Mouse (Mus musculus): ENCODE measurements around the gene Top2b.

The Top2b gene

DNA sequence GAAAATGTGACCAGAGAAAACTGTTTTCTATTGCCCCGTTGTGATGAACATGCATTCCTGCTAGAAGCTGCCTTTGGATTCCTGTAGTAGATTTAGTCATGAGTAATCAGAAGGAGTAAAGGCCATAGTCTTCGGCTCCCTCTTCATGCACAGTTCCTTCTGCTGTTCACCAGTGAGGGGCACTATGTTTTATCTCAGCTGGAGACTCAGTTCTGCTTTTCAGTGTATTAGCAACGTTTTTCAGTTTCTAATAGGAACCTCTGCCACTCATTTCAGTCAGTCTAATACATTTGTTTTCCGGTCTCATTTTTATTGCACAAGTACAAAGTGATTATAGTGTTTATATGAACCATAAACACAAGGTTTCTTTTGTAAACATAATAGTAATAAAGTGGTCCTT is 62.6 kb downstream of the Top2b start:
- no peak for DNase-seq

DNA sequence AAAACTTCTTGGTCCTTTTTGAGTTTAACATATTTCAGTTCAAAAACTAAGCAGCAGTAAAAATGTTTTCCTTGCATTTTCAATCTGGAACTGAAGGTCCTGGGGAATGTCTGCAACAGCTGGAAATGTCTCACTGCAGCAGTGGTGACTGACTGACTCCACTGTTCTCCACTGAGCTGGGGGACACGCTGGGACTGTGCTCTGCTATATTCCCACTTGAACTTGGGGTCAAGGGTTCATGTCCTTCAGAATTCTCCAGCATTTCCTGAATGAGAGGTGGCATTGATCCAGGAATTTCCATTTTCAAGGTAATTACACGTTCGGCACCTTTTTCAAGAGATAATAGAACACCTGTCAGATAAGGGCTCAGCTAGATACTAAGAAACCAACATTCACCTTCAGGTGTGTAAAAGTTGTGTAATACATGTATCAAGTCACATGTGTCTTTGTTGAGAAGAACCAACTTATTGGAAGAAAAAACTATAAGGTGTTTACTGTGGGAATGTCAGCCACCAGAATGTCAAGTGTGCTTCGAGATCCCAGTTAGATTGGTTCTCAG is 67.0 kb downstream of the Top2b start:
- DNase-seq, result no peak

DNA sequence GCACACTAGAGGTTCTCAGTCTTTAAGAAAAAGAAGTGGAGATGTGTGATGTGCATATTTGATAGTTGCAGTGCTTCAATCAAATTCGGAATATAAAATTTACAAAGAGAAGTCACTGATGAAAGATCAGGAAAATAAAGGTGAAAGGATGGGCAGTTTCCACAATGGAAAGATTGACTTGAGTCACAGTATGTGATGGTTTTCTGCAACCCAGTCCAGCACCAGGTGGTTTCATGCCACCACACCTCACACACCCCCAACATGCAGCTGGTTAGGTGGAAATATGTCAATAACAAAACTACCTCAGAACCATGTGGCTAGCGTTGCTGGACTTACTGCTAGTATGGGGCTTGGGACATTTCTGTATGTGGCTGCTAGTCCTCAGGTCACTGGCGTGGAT is 67.6 kb downstream of the Top2b start:
- no peak for DNase-seq

DNA sequence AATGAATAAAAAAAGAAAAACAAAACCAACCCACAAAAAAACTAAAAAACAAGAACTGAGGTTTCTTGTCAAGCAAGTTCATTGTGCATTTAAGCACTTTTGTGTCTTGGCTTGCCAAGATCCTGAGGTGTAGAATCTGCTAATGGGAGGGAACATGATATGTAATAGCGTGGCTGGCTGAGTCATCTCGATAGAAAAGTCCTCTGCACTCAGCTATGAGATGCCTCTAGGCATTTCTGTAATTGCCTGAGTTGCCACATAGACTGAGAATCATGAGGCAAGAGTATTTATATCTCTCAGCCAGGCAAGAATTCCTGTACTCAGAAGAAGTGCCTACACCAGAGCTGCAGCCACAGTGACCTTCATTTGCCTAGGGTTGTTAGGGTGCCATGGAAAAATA is 68.2 kb downstream of the Top2b start:
- no peak for DNase-seq

DNA sequence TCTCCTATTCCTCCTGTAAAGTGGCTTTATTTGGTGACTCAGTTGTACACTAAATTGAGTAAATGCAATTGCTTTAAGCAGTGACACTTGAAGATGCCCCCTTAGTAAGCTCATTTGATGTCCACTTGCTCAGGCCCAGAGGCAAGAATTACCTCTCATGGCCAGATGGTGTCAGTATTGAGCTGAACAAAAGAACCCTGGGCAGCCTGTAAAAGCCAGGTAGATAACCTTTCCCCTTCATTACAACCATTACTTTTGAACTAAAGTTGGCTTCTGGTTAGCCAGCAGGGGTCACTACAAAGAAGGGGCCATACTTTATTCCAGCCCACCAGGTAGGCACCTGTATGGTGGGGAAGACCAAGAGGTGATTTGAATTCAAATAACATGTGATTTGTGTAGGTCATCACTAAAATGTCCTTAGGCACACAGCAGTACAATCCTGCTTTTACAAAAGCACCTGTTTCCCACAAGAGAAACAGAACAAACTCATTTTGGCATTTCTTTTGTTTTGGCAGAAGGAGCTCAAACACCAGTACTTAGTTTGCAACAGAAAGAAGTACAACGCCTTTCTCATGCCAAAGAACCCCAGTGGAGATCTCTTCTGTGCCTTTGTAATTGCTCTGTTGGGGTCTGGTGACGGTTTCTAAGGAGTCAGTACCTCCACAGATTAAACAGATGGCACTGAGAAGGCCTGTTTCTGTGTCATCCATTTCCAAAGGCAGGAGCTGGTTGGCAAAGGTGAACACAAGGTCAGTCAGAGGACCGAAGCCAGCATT is 69.6 kb downstream of the Top2b start:
- DNase-seq, result peak; percentile 70

DNA sequence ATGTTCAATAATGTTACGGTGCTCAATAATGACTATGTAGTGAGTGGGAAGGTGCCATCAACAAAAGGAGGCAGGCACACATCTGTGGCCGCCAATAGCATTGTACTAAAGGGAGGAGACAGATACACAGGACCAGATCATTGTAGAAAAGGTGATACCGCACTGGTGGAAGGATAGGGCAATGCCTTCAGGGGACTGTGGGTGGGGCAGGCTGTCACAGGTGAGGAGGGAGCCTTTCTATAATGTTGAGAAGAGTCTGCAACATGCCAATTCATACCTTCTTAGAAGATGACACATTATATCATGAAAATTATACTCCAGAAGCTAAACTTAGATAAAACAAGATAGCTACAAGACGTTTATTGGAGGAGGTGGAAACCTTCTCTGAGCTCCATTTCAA is 72.4 kb downstream of the Top2b start:
- DNase-seq, result no peak

DNA sequence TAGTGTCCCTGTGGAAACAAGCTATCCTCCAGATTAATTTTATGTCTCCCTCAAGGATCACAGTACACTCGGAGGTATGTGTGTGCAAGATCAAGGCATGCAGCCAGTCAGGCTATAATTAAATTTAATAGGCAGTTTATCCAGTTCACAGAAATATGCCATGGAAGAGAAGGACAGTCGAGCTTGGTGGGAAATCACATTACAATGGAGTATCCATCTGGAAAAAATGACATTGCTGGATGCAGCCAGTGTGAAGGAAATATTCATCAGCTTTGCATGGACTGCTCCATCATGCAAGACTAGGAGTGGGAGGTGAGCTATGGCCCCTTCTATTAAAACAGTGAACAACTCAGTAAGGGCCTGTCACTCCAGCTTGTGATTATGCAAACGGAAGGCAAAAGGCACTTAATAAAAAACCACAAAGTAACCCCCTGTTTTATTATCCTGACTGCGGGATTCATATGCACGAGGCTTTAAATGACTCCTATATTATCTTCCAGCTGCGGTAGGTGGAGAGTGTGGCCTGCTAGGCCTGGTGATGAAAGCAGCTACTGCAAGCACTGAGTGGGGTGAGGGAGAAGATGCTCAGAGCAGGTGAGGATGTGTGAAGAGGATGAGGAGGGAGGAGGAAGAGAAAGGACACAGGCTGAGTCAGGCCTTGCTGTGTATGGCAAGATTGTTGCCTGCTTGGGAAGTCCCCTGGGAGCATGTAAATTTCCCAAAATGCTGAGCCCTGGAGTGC is 74.6 kb downstream of the Top2b start:
- no peak for DNase-seq

DNA sequence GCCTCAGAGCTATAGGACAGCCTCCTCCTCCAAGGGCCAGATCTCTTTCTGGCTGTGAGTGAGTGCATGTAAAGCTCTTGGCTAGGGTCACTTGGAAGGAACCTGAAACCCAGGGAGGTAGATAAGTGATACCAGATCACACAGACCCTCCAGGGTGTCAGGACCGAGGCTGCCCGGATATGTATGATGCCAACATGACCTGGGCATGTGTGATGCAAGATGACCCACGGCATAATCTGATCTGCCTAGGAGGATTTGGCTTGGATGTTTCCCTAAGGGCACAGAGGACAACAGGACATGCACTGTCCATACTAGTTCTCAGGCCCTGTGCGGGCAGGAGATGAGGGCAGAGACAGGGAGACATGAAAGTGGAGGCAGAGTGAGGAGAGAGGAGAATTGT is 79.9 kb downstream of the Top2b start:
- DNase-seq, result no peak

DNA sequence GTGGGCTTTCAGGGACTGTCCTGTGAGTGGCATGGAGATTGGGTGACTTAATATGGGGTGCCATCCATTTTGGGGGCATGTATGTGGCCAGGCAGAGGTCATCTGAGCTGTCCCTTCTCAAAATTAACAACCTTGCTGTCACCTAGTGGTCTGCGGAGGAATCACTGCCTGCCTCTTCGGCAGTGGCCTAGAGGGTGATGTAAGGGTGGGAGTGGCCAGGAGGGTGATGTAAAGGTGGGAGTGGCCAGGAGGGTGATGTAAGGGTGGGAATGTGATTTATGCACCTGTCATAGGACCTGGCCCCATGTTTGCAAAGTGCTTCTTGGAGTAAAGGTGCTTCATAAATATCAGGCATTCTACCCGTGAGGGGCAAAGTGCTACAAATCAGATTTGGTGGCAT is 82.6 kb downstream of the Top2b start:
- no peak for DNase-seq

DNA sequence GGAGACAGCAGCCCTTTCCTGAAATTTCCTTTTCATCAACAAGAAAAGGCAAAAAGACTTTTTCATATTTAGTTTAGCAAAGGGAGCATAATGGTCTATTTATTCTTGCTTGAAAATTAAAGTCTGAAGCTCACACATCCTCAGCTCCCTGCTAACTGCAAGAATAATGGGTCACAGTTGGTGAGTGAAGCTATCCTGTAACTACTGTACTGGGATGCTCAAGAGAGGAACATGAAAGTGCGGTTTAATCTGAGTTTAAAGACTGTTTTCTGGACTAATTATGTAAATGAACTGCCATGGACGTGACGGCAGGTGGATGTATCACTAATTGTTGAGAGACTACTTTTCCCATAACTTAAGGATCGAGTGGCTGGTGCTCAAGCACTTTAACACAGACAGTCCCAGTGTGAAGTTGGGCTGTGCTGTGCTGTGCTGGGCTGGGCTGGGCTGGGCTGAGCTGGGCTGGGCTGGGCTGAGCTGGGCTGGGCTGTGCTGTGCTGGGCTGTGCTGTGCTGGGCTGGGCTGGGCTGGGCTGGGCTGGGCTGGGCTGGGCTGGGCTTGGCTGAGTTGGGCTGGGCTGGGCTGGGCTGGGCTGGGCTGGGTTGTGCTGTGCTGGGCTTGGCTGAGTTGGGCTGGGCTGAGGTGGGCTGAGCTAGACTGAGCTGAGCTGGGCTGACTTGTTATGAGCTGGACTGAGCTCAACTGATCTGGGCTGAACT is 83.4 kb downstream of the Top2b start:
- DNase-seq, result no peak

DNA sequence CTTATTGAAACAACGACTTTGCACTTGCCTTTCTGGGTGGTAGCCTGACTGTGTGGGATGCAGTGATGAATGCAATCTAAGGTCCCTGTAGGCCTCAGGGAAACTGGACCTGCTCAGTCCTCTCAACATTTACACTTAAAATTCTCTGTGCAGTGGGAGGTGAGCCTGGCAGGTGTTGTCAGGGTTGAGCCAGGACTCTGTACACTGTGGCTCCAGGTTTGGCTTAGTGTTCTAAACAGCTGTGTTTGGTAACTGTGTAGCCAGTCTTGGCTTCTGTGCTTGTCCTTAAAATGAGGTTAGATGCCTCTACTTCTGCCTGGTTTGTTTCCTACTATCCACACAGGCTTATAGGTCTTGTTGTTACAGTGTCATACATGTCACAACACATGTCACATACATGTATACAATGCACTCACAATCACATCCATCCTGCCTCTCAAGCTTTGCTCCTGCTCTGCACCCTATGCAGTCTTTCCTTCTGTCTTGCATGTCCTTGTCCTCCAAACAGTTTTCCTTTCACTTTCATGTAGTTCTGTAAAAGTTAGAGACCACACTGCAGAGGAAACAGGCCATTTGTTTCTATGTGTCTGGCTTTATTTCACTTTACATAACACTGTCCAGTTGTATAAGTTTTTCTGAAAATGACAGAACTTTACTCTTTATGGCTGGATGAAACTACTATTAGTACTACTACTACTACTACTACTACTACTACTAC is 113.8 kb downstream of the Top2b start:
- DNase-seq, result no peak

DNA sequence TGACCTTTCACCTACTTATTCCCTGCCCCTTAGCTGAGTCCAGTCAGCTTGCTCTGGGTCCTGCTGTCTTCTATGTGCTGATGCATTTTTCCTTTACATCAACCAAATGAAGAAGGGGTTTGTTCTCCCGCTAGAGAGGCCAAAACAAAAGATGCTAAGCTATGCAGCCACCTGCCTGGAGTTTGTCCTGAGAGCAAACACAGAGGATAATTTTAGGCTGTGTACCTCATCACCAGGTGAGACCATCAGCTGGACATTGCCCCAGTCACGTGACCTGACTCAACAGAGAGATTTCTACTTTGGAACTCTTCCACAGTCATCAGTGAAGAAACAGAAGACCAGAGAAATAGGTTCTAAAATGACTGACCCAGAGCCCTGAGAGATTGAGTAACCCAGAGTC is 114.5 kb downstream of the Top2b start:
- DNase-seq, result no peak

DNA sequence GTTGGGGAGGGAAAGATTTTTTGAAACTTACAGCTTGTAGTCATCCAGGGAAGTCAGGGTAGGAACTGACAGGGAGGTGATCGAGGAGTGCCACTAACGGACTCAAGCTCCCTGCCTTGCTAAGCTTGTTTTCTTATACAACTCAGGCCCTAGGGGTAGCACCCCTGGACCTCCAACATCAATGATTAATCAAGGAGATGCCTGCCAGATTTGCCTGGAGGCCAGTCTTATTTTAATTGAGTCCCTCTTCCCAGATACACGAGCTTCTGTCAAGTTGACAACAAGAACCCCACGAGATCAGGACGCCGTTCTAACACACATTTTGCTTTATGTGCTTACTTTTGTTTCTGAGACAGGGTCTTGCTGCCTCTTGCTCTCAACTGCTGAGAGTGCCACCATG is 115.6 kb downstream of the Top2b start:
- DNase-seq, result peak; percentile 21

DNA sequence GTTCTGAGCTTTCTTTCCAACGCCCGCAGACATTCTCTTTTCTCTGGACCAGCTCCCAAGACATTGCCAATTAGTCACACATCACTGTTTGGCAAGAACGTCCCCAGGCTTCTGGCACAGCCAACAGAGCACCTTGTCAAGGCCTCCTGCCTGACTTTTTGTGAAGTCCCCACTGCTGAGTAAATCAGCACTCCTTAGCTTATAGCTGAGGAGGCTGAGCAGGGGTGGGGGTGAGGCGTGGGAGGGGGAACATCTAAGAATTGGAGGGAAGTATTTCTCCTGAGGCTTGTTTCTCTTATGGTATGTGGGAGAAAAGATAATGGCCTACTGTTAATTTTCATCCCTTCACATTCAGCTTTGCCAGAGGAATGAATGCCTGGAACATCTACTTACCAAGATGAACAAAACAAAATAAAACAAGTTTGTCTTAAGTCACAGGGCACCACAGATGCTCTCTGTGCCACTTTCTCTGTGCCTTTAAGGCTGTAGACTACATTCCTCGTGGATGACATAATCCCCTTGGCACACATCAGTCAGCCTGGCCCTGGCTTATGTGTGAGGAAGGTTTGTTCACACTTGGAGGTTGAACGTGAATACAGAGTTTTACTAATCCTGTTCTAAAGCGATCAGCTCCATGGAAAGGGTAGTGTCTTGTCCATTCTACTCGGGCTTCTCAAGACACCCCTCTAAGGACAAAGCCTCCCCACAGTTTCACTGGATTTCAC is 118.8 kb downstream of the Top2b start:
- peak; percentile 20 for DNase-seq
